Mouse (Mus musculus): ENCODE data around the gene Pla2g15. TPM values are rescaled to one million over a fixed set of nuclear protein-coding genes. Genes with fewer than 3 reads are reported as not detected.

Pla2g15 gene
- polyA plus RNA-seq, 1 experiment from 2014 or later: 24.5 TPM

- no peaks in the 10 kb centered on the region for H3K9me3 ChIP-seq (replicated peaks; ENCODE audit: control insufficient read depth, low read length, poor library complexity, severe bottlenecking)
- no peak overlapping the region for H3K9ac ChIP-seq (ENCODE audit: low read depth, low read length)
- H3K36me3 ChIP-seq (ENCODE audit: control insufficient read depth, insufficient read depth, low read length): no peaks in the 10 kb centered on the region
- H3K4me2 ChIP-seq (ENCODE audit: low read length): no peak overlapping the region
- WGBS: 85% methylated on average over 4 of the region's 4 CpGs
- no peak overlapping the region for H3K4me3 ChIP-seq (ENCODE audit: low read depth, low read length)
- no peak overlapping the region for H3K27ac ChIP-seq (ENCODE audit: low read length)
- no peaks in the 10 kb centered on the region for H3K27me3 ChIP-seq (ENCODE audit: control insufficient read depth, insufficient read depth, low read depth, low read length)
- ATAC-seq: no peak
- H3K4me1 ChIP-seq (ENCODE audit: control insufficient read depth, insufficient read depth, low read length): peaks cover 19% of the 10 kb centered on the region
Measured at GRCm38 (mm10) chr8:106152876-106153275, 2.7 kb downstream of the Pla2g15 start.

DNA sequence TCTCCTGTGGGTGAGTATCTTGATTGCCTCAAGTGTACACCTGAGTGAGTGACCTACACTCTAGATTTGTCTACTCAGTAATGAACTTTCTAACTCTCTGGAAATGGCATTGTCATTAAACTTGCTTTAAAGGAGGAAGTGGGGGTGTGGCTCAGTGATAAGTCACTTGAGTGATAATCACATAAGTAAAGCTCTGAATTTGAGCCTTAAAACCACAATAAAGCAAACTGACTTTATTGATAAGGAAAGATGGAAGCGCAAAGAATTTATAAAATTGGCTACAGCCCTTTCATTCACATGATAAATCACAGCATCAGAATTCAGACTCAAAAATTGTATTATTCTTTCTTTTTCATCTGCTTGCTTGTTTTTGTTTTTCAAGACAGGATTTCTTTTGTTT lies 7.2 kb downstream of the Pla2g15 start:
- ATAC-seq: no peak
- peaks cover 19% of the 10 kb centered on the region for H3K36me3 ChIP-seq (ENCODE audit: control insufficient read depth, insufficient read depth, low read length)
- no peaks in the 10 kb centered on the region for H3K4me1 ChIP-seq (ENCODE audit: control insufficient read depth, insufficient read depth, low read length)
- WGBS: 100% methylated on average over 1 of the region's 1 CpGs
- H3K27me3 ChIP-seq (ENCODE audit: control insufficient read depth, insufficient read depth, low read depth, low read length): no peaks in the 10 kb centered on the region
- no peak overlapping the region for H3K4me3 ChIP-seq (ENCODE audit: low read depth, low read length)
- H3K9ac ChIP-seq (ENCODE audit: low read depth, low read length): no peak overlapping the region
- H3K9me3 ChIP-seq (replicated peaks; ENCODE audit: control insufficient read depth, low read length, poor library complexity, severe bottlenecking): no peaks in the 10 kb centered on the region
- H3K4me2 ChIP-seq (ENCODE audit: low read length): no peak overlapping the region
- H3K27ac ChIP-seq (ENCODE audit: low read length): no peak overlapping the region

GRCm38 (mm10) chr8:106158381-106158780 lies 8.2 kb downstream of the Pla2g15 start:
- H3K9me3 ChIP-seq (replicated peaks; ENCODE audit: control insufficient read depth, low read length, poor library complexity, severe bottlenecking): no peaks in the 10 kb centered on the region
- no peaks in the 10 kb centered on the region for H3K27me3 ChIP-seq (ENCODE audit: control insufficient read depth, insufficient read depth, low read depth, low read length)
- no peaks in the 10 kb centered on the region for H3K4me1 ChIP-seq (ENCODE audit: control insufficient read depth, insufficient read depth, low read length)
- no peak overlapping the region for H3K27ac ChIP-seq (ENCODE audit: low read length)
- no peak overlapping the region for H3K4me3 ChIP-seq (ENCODE audit: low read depth, low read length)
- H3K9ac ChIP-seq (ENCODE audit: low read depth, low read length): no peak overlapping the region
- ATAC-seq: no peak
- 91% methylated on average over 10 of the region's 10 CpGs for whole genome bisulfite sequencing
- H3K4me2 ChIP-seq (ENCODE audit: low read length): no peak overlapping the region
- H3K36me3 ChIP-seq (ENCODE audit: control insufficient read depth, insufficient read depth, low read length): peaks cover 23% of the 10 kb centered on the region

GRCm38 (mm10) chr8:106159876-106160275 lies 9.7 kb downstream of the Pla2g15 start:
- no peaks in the 10 kb centered on the region for H3K27me3 ChIP-seq (ENCODE audit: control insufficient read depth, insufficient read depth, low read depth, low read length)
- no peaks in the 10 kb centered on the region for H3K4me1 ChIP-seq (ENCODE audit: control insufficient read depth, insufficient read depth, low read length)
- no peaks in the 10 kb centered on the region for H3K9me3 ChIP-seq (replicated peaks; ENCODE audit: control insufficient read depth, low read length, poor library complexity, severe bottlenecking)
- no peak overlapping the region for H3K4me2 ChIP-seq (ENCODE audit: low read length)
- WGBS: 93% methylated on average over 6 of the region's 6 CpGs
- H3K9ac ChIP-seq (ENCODE audit: low read depth, low read length): no peak overlapping the region
- no peak for ATAC-seq
- peaks cover 29% of the 10 kb centered on the region for H3K36me3 ChIP-seq (ENCODE audit: control insufficient read depth, insufficient read depth, low read length)
- H3K27ac ChIP-seq (ENCODE audit: low read length): no peak overlapping the region
- H3K4me3 ChIP-seq (ENCODE audit: low read depth, low read length): no peak overlapping the region

DNA sequence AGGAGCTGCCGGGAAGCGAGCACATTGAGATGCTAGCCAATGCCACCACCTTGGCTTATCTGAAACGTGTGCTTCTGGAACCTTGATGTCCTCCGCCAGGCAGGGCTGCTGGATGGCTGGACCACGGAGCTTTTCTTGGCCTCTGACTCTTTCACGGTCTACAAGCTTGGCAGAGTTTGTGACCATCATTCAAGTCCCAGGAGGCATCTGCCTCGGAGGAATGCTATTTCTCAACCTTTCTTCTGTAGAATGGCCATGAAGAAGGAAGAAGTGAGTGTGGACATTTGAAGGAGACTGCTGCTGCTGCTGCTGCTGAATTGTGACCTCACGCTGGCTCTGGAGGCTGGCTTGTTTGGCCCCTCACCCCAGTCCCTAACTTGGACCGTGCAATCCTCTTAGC lies 13.1 kb downstream of the Pla2g15 start:
- Histone ChIP-seq H3K27ac (ENCODE audit: low read length) (no peak overlapping the region), H3K9ac (ENCODE audit: low read depth, low read length) (no peak overlapping the region), H3K36me3 (ENCODE audit: control insufficient read depth, insufficient read depth, low read length) (peaks cover 28% of the 10 kb centered on the region), H3K27me3 (ENCODE audit: control insufficient read depth, insufficient read depth, low read depth, low read length) (no peaks in the 10 kb centered on the region), H3K4me1 (ENCODE audit: control insufficient read depth, insufficient read depth, low read length) (peaks cover 7% of the 10 kb centered on the region), H3K4me2 (ENCODE audit: low read length) (no peak overlapping the region), H3K4me3 (ENCODE audit: low read depth, low read length) (no peak overlapping the region), H3K9me3 (replicated peaks; ENCODE audit: control insufficient read depth, low read length, poor library complexity, severe bottlenecking) (no peaks in the 10 kb centered on the region)
- WGBS: 93% methylated on average over 9 of the region's 9 CpGs
- ATAC-seq: no peak

DNA sequence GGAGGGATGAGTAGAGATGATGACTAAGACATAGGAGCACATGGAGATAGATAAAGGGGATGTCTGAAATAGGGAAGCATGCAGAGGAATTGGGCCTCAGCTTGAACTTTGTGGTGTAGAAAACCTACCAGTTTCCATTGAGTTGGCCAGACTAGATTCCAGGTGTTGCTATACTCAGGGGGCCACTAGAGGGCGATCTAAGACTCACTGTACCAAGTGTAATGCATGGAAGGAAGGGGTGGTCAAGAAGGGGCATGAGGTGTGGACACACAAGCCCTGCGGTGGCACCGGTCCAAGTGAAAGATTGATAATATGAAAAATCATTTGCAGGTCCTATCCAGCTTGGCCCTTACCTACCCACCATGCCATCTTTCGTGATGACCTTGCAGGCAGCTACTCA lies 15.3 kb downstream of the Pla2g15 start:
- no peaks in the 10 kb centered on the region for H3K27me3 ChIP-seq (ENCODE audit: control insufficient read depth, insufficient read depth, low read depth, low read length)
- no peak overlapping the region for H3K4me2 ChIP-seq (ENCODE audit: low read length)
- no peak overlapping the region for H3K27ac ChIP-seq (ENCODE audit: low read length)
- 49% methylated on average over 4 of the region's 4 CpGs for WGBS
- no peak overlapping the region for H3K4me3 ChIP-seq (ENCODE audit: low read depth, low read length)
- no peaks in the 10 kb centered on the region for H3K9me3 ChIP-seq (replicated peaks; ENCODE audit: control insufficient read depth, low read length, poor library complexity, severe bottlenecking)
- no peak overlapping the region for H3K9ac ChIP-seq (ENCODE audit: low read depth, low read length)
- ATAC-seq: no peak
- H3K36me3 ChIP-seq (ENCODE audit: control insufficient read depth, insufficient read depth, low read length): peaks cover 24% of the 10 kb centered on the region
- H3K4me1 ChIP-seq (ENCODE audit: control insufficient read depth, insufficient read depth, low read length): peaks cover 12% of the 10 kb centered on the region

DNA sequence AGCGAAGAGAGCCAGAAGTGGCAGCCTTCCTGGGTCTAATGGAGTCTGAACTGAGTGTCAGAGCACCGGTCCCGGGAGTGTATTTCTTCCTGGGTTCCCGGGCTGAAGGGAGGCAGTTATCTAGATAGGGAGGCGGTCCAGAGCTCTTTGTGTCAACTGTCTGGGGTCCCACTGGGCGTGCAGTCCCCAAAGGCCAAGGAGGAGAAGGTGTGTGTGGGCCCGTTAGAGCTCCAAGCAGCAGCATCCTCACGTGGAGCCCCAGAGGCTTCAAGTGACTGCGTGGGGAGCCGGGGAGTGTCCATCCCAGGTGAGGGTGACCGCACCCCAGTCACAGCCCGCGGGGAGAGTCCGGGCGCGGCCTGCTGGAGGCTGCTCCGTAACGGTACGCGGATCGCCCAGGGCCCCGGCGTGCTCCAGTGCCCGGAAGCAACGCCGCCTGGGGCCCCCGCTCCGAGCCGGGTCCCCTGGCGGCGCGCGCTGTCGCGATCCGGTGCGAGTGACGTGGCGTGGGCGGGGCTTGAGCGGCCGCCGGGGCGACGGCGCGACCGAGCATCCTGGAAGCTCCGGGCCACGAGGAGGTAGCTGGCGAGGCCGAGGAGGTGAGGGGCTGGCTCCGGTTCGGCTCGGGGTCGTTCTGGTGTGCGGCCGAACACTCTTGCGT lies 18.3 kb downstream of the Pla2g15 start, which contains the start of gene Slc7a6:
Gene Slc7a6 (plus strand): TSS at position 502 of the 661 bp plus-strand sequence.
- Histone ChIP-seq H3K36me3 (ENCODE audit: control insufficient read depth, insufficient read depth, low read length) (peaks cover 5% of the 10 kb centered on the region; the same call in 1 of the 2 replicates), H3K9ac (ENCODE audit: low read depth, low read length) (peak within 1 kb of the TSS; percentile 71), H3K4me1 (ENCODE audit: control insufficient read depth, insufficient read depth, low read length) (peaks cover 12% of the 10 kb centered on the region), H3K27ac (ENCODE audit: low read length) (peak within 1 kb of the TSS; percentile 94), H3K9me3 (replicated peaks; ENCODE audit: control insufficient read depth, low read length, poor library complexity, severe bottlenecking) (no peaks in the 10 kb centered on the region), H3K4me3 (ENCODE audit: low read depth, low read length) (peak within 1 kb of the TSS; percentile 79), H3K4me2 (ENCODE audit: low read length) (peak within 1 kb of the TSS; percentile 67), H3K27me3 (ENCODE audit: control insufficient read depth, insufficient read depth, low read depth, low read length) (no peaks in the 10 kb centered on the region)
- WGBS: under 1% methylated on average over 54 of the region's 59 CpGs
- ATAC-seq: peak; percentile 91

- H3K9ac ChIP-seq (ENCODE audit: low read depth, low read length): peak overlapping the region; percentile 71
- ATAC-seq: peak; percentile 80
- no peaks in the 10 kb centered on the region for H3K27me3 ChIP-seq (ENCODE audit: control insufficient read depth, insufficient read depth, low read depth, low read length)
- 2% methylated on average over 50 of the region's 54 CpGs for WGBS
- H3K4me3 ChIP-seq (ENCODE audit: low read depth, low read length): peak overlapping the region; percentile 79
- H3K4me2 ChIP-seq (ENCODE audit: low read length): peak overlapping the region; percentile 67
- H3K4me1 ChIP-seq (ENCODE audit: control insufficient read depth, insufficient read depth, low read length): peaks cover 12% of the 10 kb centered on the region
- no peaks in the 10 kb centered on the region for H3K36me3 ChIP-seq (ENCODE audit: control insufficient read depth, insufficient read depth, low read length)
- H3K27ac ChIP-seq (ENCODE audit: low read length): peak overlapping the region; percentile 94
- H3K9me3 ChIP-seq (replicated peaks; ENCODE audit: control insufficient read depth, low read length, poor library complexity, severe bottlenecking): no peaks in the 10 kb centered on the region
Measured at GRCm38 (mm10) chr8:106169017-106169933, 19.1 kb downstream of the Pla2g15 start.
